Mouse (Mus musculus): ENCODE data around the gene Gk.

The Gk gene

DNA sequence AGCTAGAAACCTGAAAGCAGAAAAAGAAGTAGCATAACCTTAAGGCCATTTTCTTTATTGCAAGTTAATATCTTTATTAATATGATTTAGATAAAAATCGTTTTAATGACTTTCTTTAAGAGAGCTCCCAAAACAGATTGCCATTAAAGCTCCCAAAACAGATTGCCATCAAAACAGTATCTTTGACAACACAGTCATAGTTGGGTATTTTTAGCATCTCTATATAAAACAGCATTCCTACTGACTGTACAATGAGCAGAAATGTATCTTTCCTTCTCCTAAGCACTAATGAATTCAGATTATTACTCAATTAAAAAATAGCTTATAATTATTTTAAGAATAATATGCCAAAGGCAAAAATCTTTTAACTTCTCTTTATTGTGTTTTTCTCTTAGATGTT lies 94.5 kb downstream of the Gk start:
- POLR2A ChIA-PET, result interaction anchor here in 1 of 4 experiments (0.7 kb wide), 1 partner anchor 361 kb away, joined by 3 read pairs; no protein-coding TSS in a partner anchor
- CTCF ChIA-PET, result interaction anchor here in 3 of 4 experiments (1.0 to 2.1 kb wide), 3 partner anchors 197 to 237 kb away, joined by 3 to 7 read pairs (median 6); no protein-coding TSS in a partner anchor

DNA sequence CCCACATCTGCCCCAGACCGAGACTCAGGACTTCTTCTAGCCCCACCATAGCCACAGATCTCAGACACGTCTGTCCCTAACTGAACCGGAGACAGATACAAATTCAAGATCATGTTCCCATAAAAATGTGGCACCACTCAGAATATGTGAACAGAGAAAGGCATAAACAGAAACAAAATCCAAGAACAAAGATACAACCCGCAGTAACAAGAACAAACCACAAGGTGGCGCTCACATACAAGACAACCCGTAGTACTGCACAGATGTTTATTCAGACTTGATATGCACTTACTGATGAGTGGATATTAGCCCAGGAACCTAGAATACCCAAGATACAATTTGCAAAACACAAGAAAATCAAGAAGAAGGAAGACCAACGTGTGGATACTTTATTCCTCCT lies 99.8 kb downstream of the Gk start:
- ChIA-PET POLR2A (no interaction called here), CTCF (interaction anchor here (0.7 to 3.7 kb wide), 7 partner anchors 30 to 243 kb away, joined by 3 to 32 read pairs (median 7); no protein-coding TSS in a partner anchor)

Measured in embryonic stem cell, embryonic (primary cell).